Mouse (Mus musculus): ENCODE results near the gene Ccdc73. TPM values are rescaled to one million over a fixed set of nuclear protein-coding genes. Genes with fewer than 3 reads are reported as not detected.
"Not testable (repeated sequence)": the region's sequence is repeated elsewhere in the genome, so short reads cannot be mapped to it uniquely, and the experiment has no call there.

Ccdc73 gene
- polyA plus RNA-seq, 1 experiment from 2014 or later: 7.8 TPM

DNA sequence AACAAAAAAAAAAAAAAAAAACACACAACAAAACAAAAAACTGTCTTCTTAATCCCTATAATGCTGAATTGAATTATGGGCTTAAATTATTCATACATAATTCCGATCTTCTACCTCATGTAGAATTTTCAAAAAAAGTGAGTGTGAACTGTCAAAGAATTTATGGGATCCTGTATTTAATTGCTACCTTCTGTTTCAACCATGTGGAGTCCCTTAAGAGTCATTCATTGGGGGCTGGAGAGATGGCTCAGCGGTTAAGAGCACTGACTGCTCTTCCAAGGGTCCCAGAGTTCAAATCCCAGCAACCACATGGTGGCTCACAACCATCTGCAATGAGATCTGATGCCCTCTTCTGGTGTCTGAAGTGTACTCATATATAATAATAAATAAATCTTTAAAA is 19.7 kb downstream of the Ccdc73 start:
- not testable (repeated sequence) for H3K9me3 ChIP-seq; H3K36me3 ChIP-seq; H3K4me1 ChIP-seq (replicated peaks); H3K9ac ChIP-seq (replicated peaks); H3K4me2 ChIP-seq (replicated peaks); H3K27ac ChIP-seq; H3K4me3 ChIP-seq (replicated peaks); ATAC-seq; H3K27me3 ChIP-seq
- 67% methylated on average over 2 of the region's 2 CpGs for WGBS

DNA sequence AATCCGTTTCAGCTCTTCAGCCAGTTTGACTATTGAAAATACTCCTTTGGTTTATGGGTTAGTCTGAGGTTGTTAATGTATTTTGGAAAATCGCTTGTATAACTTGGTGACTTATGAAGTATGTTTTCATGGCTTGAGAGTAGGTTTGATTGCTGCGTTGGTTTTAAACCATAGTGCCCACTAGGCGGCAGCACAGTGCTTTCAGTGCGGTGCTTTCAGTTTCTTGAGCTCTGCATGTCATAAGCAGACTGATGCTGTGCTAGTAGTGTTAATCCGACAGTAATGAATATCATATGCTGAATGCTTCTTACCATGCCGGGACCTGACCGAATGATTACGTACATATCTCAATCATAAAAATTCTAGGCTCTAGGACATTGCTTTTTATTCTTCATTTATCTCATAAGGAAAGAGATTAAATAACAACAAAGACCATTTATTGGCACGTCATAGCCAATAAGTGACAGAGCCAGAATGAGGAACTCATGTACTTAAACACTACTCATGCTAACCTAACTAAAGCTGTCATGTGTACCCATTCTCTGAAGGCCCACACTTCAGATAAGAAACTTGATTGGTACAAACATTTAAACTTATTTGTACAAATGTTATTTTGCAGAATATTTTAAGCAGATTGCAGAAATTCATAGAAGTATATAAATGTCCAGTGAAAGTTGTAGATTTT is 20.4 kb downstream of the Ccdc73 start:
- no peak overlapping the region for H3K4me2 ChIP-seq (replicated peaks)
- H3K9me3 ChIP-seq: no peaks in the 10 kb centered on the region
- no peaks in the 10 kb centered on the region for H3K36me3 ChIP-seq
- H3K27ac ChIP-seq: no peak overlapping the region
- no peaks in the 10 kb centered on the region for H3K4me1 ChIP-seq (replicated peaks)
- ATAC-seq: peak; percentile 77
- peaks cover 3% of the 10 kb centered on the region; the same call in 1 of the 2 replicates for H3K27me3 ChIP-seq
- no peak overlapping the region for H3K9ac ChIP-seq (replicated peaks)
- 22% methylated on average over 10 of the region's 10 CpGs for WGBS
- H3K4me3 ChIP-seq (replicated peaks): no peak overlapping the region

DNA sequence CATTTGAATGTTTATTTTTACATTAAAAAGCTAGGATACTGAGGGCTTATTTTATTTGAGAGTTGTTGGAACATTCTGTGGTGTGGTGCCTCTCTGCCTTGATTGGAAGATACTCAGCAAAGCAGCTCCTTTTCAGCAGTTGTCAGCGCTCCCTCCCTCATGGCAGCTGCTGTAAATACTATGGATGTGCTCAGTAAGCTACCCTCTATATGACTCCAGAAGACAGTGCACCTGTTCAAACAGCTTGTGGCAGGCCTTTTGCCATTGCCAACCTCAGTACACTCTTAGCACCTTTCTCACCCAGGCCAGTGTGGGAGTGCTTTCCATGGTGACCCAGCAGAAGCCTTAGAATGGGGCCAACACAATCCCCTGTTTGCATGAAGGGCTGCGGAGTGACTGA is 32.4 kb downstream of the Ccdc73 start:
- 85% methylated on average over 2 of the region's 2 CpGs for WGBS
- H3K4me3 ChIP-seq (replicated peaks): no peak overlapping the region
- ATAC-seq: no peak

DNA sequence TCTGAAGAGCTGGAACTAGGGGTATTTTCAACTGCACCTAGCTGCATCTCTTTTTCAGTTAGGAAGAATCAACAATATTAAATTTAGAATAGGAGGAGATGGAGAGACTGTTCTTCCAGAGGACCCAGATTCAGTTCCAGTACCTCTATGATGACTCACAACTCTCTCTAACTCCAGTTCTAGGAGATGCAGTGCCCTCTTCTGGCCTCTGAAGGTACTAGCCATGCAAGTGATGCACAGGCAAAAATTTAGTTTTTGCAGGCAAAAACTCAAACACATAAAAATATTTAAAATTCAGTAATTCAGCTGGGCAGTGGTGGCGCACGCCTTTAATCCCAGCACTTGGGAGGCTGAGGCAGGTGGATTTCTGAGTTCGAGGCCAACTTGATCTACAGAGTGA is 48.1 kb downstream of the Ccdc73 start:
- no peak overlapping the region for H3K4me2 ChIP-seq (replicated peaks)
- H3K27me3 ChIP-seq: no peaks in the 10 kb centered on the region
- H3K27ac ChIP-seq: no peak overlapping the region
- H3K9me3 ChIP-seq: no peaks in the 10 kb centered on the region
- H3K4me1 ChIP-seq (replicated peaks): no peaks in the 10 kb centered on the region
- H3K4me3 ChIP-seq (replicated peaks): no peak overlapping the region
- 90% methylated on average over 3 of the region's 3 CpGs for WGBS
- no peak for ATAC-seq
- H3K36me3 ChIP-seq: no peaks in the 10 kb centered on the region
- no peak overlapping the region for H3K9ac ChIP-seq (replicated peaks)

More for the DNA sequence above, 32.4 kb downstream of the Ccdc73 start:
- Histone ChIP-seq H3K27me3 (no peaks in the 10 kb centered on the region), H3K36me3 (no peaks in the 10 kb centered on the region), H3K9me3 (no peaks in the 10 kb centered on the region; the same call in 1 of the 2 replicates), H3K9ac (replicated peaks) (no peak overlapping the region), H3K4me2 (replicated peaks) (no peak overlapping the region), H3K4me1 (replicated peaks) (no peaks in the 10 kb centered on the region), H3K27ac (no peak overlapping the region)

DNA sequence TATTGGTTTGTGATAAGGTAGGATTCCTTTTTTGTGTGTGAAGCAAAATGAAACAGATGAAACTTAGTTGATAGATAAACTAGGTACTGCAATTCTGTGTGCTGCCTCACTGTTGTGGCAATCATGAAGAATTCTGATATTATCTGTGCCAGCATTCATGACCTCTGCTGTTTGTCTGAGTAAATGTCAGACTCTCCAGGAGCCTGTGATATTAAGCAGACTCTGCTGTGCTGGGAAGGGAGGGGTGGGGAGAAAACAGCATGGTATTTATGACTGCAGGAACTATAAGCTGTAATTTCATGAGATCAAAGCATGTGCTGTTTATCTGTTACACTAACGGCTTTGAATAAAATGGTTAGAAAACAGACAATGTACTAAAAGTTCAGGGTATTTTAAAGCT is 96.9 kb downstream of the Ccdc73 start:
- no peak overlapping the region for H3K4me3 ChIP-seq (replicated peaks)
- no peaks in the 10 kb centered on the region for H3K4me1 ChIP-seq (replicated peaks)
- H3K9me3 ChIP-seq: no peaks in the 10 kb centered on the region
- no peaks in the 10 kb centered on the region for H3K36me3 ChIP-seq
- WGBS: 83% methylated on average over 1 of the region's 1 CpGs
- H3K9ac ChIP-seq (replicated peaks): no peak overlapping the region
- H3K4me2 ChIP-seq (replicated peaks): no peak overlapping the region
- no peak for ATAC-seq
- no peaks in the 10 kb centered on the region for H3K27me3 ChIP-seq
- H3K27ac ChIP-seq: no peak overlapping the region

DNA sequence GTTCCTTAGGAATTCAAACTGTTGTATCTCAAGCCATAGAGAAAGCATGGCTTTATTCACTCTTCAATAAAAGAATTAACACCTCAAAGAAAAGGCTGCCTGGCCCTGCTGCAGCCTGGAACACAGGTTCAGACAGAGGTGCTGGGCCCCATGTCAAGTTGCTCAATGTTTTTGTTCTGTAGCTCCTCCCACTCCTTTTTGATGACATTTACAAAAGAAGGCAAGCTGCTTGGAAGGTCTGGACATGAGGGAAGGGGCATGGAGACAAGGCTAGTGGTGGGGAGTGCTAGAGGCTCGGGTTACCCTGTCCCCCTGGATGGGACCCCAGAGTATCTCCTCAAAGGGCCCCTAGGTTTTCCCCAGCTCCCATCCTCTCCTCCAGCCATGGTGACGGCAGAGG is 114.1 kb downstream of the Ccdc73 start:
- no peak overlapping the region for H3K4me3 ChIP-seq (replicated peaks)
- no peaks in the 10 kb centered on the region for H3K27me3 ChIP-seq
- H3K4me2 ChIP-seq (replicated peaks): no peak overlapping the region
- ATAC-seq: peak; percentile 34; the same call in 1 of the 2 replicates
- 4% methylated on average over 2 of the region's 2 CpGs for WGBS
- peaks cover 5% of the 10 kb centered on the region for H3K4me1 ChIP-seq (replicated peaks)
- no peaks in the 10 kb centered on the region for H3K36me3 ChIP-seq
- H3K27ac ChIP-seq: no peak overlapping the region
- no peak overlapping the region for H3K9ac ChIP-seq (replicated peaks)
- H3K9me3 ChIP-seq: no peaks in the 10 kb centered on the region

DNA sequence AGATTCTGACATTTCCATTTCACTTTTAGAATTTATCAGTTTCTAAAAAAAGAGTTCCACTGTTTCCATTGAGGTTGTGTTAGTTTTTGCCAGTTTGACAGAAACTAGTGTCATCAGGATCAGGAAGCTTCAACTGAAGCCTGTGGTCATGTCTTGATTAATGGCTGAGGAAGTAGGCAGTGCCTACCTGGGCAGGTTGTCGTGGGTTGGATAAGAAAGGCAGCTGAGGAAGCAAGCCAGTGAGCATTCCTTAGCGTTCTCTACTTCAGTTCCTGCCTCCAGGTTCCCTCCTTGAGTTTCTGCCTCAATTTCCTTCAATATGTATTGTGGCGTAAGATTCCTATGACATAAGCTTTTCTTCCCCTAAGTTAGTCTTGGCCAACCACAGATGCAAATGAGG is 118.2 kb downstream of the Ccdc73 start:
- H3K4me1 ChIP-seq (replicated peaks): peaks cover 5% of the 10 kb centered on the region
- no peak overlapping the region for H3K4me3 ChIP-seq (replicated peaks)
- no peaks in the 10 kb centered on the region for H3K36me3 ChIP-seq
- no peaks in the 10 kb centered on the region for H3K27me3 ChIP-seq
- no peak for ATAC-seq
- 62% methylated on average over 3 of the region's 3 CpGs for WGBS
- H3K27ac ChIP-seq: no peak overlapping the region
- H3K9me3 ChIP-seq: no peaks in the 10 kb centered on the region
- no peak overlapping the region for H3K9ac ChIP-seq (replicated peaks)
- no peak overlapping the region for H3K4me2 ChIP-seq (replicated peaks)

DNA sequence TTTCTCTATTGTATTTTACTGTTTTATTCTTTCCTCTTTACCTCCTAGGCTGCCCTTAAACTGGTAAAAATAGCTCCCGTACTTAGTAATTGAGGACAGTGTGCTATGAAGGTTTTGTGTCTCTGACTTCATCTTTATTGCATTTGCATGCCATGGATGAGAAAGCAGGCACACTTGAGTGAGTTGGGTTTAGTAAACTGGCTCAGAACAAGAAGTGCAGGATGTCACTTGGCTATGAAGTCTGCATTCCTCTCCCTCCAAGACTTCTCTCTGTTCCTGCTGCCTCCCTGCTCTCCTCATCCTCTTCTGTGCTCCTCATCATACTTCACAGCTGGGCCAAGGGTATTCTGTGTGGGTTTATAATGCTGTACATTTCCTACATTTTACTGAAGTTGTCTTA is 121.4 kb downstream of the Ccdc73 start:
- H3K27ac ChIP-seq: no peak overlapping the region
- no peak overlapping the region for H3K4me3 ChIP-seq (replicated peaks)
- ATAC-seq: no peak
- no peaks in the 10 kb centered on the region for H3K9me3 ChIP-seq
- no peaks in the 10 kb centered on the region for H3K27me3 ChIP-seq
- H3K9ac ChIP-seq (replicated peaks): no peak overlapping the region
- peaks cover 3% of the 10 kb centered on the region; the same call in 1 of the 2 replicates for H3K36me3 ChIP-seq
- no peaks in the 10 kb centered on the region for H3K4me1 ChIP-seq (replicated peaks)
- 71% methylated on average over 1 of the region's 1 CpGs for WGBS
- no peak overlapping the region for H3K4me2 ChIP-seq (replicated peaks)

DNA sequence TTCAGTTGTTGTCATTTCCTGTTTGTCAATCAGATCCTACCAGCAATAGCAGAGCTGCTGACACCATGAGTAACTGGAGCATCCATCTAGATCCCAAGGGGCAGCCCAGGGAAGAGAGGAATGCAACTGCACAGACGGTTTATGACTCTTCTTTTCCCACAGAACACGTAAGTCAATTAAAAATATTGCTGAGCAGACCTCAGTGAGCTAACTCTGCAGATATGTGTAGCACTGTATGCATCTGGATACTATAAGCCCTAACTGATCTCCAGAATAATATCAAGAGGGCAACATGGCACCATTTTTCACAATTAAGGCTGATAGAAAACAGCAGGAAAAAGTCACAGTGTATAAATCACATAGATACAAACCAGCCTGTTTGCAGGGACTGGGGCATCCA is 126.8 kb downstream of the Ccdc73 start:
- Histone ChIP-seq H3K27me3 (no peaks in the 10 kb centered on the region), H3K36me3 (peaks cover 27% of the 10 kb centered on the region), H3K9ac (replicated peaks) (no peak overlapping the region), H3K4me1 (replicated peaks) (no peaks in the 10 kb centered on the region), H3K27ac (no peak overlapping the region), H3K4me2 (replicated peaks) (no peak overlapping the region), H3K9me3 (no peaks in the 10 kb centered on the region), H3K4me3 (replicated peaks) (no peak overlapping the region)
- ATAC-seq: no peak
- WGBS: 79% methylated on average over 2 of the region's 2 CpGs

DNA sequence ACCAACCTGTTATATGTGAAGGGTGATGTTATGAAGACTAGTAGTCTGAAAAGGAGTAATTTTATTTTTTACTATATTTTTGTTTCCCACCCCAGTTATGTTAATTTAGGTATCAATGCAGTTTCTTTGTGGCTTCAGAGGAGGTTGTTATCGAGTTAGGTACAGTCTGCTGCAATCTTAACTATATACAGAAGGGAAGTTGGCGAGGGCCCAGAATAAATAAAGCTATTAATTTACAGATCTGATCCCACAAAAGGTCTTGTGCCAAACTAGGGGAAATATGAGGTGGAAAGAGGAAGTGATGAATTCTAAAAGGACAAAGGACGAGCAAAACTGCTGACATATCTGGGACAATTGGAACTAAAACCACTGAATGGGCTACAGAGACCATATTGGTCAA is 128.6 kb downstream of the Ccdc73 start:
- Histone ChIP-seq H3K9ac (replicated peaks) (no peak overlapping the region), H3K4me3 (replicated peaks) (no peak overlapping the region), H3K9me3 (no peaks in the 10 kb centered on the region), H3K27ac (no peak overlapping the region), H3K4me2 (replicated peaks) (no peak overlapping the region), H3K4me1 (replicated peaks) (no peaks in the 10 kb centered on the region), H3K36me3 (peaks cover 29% of the 10 kb centered on the region), H3K27me3 (no peaks in the 10 kb centered on the region)
- ATAC-seq: no peak
- 94% methylated on average over 3 of the region's 3 CpGs for WGBS

DNA sequence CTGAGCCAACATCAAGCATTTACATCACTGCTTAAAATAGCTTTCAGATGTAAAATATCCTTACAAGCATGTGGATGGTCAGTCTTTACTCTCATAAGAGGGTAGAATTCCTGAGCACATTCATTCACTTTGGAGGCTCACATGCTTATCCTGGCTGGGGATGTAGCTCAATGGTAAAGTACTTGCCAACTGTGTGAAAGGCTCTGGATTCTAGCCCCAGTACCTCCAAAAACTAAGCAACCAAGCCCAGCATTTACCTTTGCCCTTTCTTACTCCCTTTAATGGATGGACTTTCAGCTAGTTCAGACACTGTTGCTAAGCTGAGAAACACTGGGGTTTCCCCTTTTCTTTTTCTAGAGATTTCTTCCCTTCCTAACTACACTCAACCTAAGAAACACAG is 139.6 kb downstream of the Ccdc73 start:
- no peak overlapping the region for H3K27ac ChIP-seq
- H3K4me2 ChIP-seq (replicated peaks): no peak overlapping the region
- H3K4me3 ChIP-seq (replicated peaks): no peak overlapping the region
- H3K9ac ChIP-seq (replicated peaks): no peak overlapping the region
- H3K9me3 ChIP-seq: no peaks in the 10 kb centered on the region
- no peaks in the 10 kb centered on the region for H3K27me3 ChIP-seq
- H3K4me1 ChIP-seq (replicated peaks): no peaks in the 10 kb centered on the region
- peaks cover 80% of the 10 kb centered on the region for H3K36me3 ChIP-seq
- ATAC-seq: no peak

DNA sequence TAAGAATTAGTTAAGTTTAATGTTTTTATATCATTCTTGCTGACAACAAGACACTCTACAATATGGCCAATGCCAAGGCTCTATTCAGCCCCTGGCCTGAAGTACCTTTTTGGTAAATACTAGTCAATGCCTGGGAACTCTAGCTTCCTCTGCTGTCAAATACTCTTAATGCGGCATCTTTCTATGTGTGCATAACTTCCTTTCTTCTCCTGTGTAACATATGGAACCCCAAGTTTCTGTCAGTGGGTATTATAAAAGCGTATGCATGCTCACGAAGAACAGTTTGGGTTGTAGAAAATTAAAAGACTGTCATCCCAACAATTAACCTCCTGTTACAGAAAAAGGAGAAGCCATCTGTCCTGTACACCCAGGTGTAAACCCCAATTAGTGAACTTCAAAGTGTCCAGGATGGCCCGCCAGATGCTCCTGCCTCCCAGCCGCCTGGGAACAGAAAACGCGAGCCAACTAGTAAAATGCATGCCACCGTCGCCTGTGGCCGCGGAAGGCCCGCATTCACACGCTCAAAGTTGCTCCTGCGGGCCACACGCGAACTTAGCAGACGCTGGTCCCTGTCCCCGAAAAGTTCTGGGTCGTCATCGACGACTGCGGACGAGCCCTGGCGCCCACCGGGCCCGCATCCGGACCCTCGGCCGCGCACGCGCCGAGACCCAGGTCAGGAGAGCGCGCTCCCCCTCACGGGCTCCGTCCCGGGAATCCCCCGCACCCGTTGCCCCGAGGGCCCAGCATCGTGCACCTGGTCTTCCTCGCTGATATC is 148.8 kb downstream of the Ccdc73 start:
- Histone ChIP-seq H3K27ac (peak overlapping the region; percentile 67), H3K9me3 (no peaks in the 10 kb centered on the region), H3K4me2 (replicated peaks) (peak overlapping the region; percentile 88), H3K4me1 (replicated peaks) (peaks cover 20% of the 10 kb centered on the region), H3K27me3 (no peaks in the 10 kb centered on the region), H3K9ac (replicated peaks) (peak overlapping the region; percentile 85), H3K36me3 (peaks cover 24% of the 10 kb centered on the region), H3K4me3 (replicated peaks) (peak overlapping the region; percentile 91)
- under 1% methylated on average over 43 of the region's 43 CpGs for WGBS
- ATAC-seq: no peak; the same call in none of the 2 replicates

Measured in midbrain, embryonic 13.5 days (tissue).